Mouse (Mus musculus) stomach, embryonic 16.5 days (tissue): Measurements from ENCODE around the gene Cul4a. TPM values are rescaled to one million over a fixed set of nuclear protein-coding genes. Genes with fewer than 3 reads are reported as not detected.
A peak's percentile ranks its signal among the peaks of the same experiment; 100 is the strongest.
"Not testable (repeated sequence)": the region's sequence is repeated elsewhere in the genome, so short reads cannot be mapped to it uniquely, and the experiment has no call there.

Experiments used
- ATAC-seq: fragments of 200-750 bp; cut with Nextera tagmentation; 2 replicates; pipeline ENCODE4 v1.8.0; 2017; ENCODE audit warnings: moderate number of reproducible peaks, moderate TSS enrichment; ENCODE audit not compliant: insufficient read depth, low FRiP score
- H3K27ac ChIP-seq: fragments of 300-500 bp; sonication (generic); 2 replicates; pipeline ENCODE4 v1.5.1; 2014; ENCODE audit warnings: low read length
- H3K27me3 ChIP-seq: fragments of 300-500 bp; sonication (generic); 2 replicates; pipeline ENCODE4 v1.6.1; 2014; ENCODE audit warnings: low read length, control low read depth, mixed read lengths; ENCODE audit not compliant: control insufficient read depth, insufficient read depth
- H3K36me3 ChIP-seq: fragments of 300-500 bp; sonication (generic); 2 replicates; pipeline ENCODE4 v1.6.1; 2014; ENCODE audit warnings: low read length; ENCODE audit not compliant: control insufficient read depth, insufficient read depth
- H3K4me1 ChIP-seq: fragments of 300-500 bp; sonication (generic); 2 replicates; pipeline ENCODE4 v1.6.1; 2014; ENCODE audit warnings: low read length, control low read depth, mixed read lengths; ENCODE audit not compliant: control insufficient read depth, insufficient read depth
- H3K4me2 ChIP-seq: fragments of 300-500 bp; sonication (generic); 2 replicates; pipeline ENCODE4 v1.6.1; 2014; ENCODE audit warnings: low read depth, low read length, mixed read lengths
- H3K4me3 ChIP-seq: fragments of 300-500 bp; sonication (generic); replicated peaks from 2 replicates; pipeline ENCODE4 v1.5.1; 2014; ENCODE audit warnings: mild to moderate bottlenecking, low read length
- H3K9ac ChIP-seq: fragments of 300-500 bp; sonication (generic); 2 replicates; pipeline ENCODE4 v1.6.1; 2014; ENCODE audit warnings: low read length
- H3K9me3 ChIP-seq: fragments of 300-500 bp; sonication (generic); replicated peaks from 2 replicates; pipeline ENCODE4 v1.6.1; 2016; ENCODE audit warnings: low read length, control low read depth; ENCODE audit not compliant: control insufficient read depth
- WGBS: fragments of 180-500 bp; shearing (Covaris S2); extraction: QIAGEN DNeasy Blood & Tissue Kit; methylation state at CpG from one replicate; pipeline ENCODE4 v1.1.7; 2014; 5-methylcytosine and 5-hydroxymethylcytosine counted together
- polyA plus RNA-seq: library from polyadenylated mRNA; unstranded; fragments of >200 nt; fragmentation: Nextera tagmentation; extraction: Ambion mirVana; gene quantifications from 2 replicates; pipeline ENCODE4 v1.2.1, GENCODE M21; 2015

Cul4a gene
- 93.5 and 101 TPM in 2 replicates for polyA plus RNA-seq

DNA sequence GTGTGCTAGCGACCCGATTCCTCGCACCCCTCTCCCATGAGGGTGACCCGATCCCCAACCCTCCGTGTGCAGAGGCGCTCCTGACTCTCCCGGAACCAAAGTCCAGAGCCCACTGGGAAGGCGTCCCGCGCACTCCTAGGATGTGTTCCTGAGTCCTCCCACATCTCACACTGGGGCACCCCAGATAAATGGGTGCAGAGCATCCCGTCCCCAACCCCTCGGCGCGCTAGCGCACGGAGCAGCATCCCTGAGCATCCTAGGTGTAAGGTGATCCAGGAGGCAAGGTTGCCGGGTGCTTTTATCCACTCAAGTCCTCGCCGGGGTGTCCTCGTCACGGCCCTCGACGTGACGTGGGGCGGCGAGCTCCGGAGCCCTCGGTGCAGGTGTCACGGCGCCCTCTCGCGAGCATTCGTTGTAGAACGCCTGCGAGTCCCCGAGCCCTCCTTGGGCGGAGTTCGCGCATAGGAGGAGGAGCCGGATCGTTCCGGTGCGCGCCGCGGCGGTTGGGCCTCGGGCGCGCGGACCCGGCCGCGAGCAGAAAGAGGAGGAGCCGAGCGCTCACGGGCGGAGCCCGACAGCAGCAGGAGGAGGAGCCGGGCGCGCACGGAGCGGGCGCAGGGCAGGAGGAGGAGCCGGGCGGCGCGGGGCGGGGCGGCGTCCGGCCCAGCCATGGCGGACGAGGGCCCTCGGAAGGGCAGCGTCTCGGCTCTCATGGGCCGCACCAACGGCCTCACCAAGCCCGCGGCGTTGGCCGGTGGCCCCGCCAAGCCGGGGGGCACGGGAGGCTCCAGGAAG lies at the start of gene Cul4a, which contains the start of gene Pcid2:
Gene Cul4a, plus strand, starts transcription at position 535 of the 795 bp plus-strand sequence.
Gene Pcid2, minus strand, starts transcription at position 373 of the 795 bp plus-strand sequence.
- peak within 1 kb of the TSS; percentile 98 for H3K9ac ChIP-seq
- H3K9me3 ChIP-seq, result no peaks in the 10 kb centered on the region
- under 1% methylated on average over 87 of the region's 87 CpGs for WGBS
- peak within 1 kb of the TSS; percentile 98 for H3K27ac ChIP-seq
- ATAC-seq, result peak; percentile 96
- peak within 1 kb of the TSS; percentile 99 for H3K4me3 ChIP-seq
- peaks cover 19% of the 10 kb centered on the region for H3K4me1 ChIP-seq
- H3K27me3 ChIP-seq, result no peaks in the 10 kb centered on the region
- H3K36me3 ChIP-seq, result no peaks in the 10 kb centered on the region
- peak within 1 kb of the TSS; percentile 93 for H3K4me2 ChIP-seq

DNA sequence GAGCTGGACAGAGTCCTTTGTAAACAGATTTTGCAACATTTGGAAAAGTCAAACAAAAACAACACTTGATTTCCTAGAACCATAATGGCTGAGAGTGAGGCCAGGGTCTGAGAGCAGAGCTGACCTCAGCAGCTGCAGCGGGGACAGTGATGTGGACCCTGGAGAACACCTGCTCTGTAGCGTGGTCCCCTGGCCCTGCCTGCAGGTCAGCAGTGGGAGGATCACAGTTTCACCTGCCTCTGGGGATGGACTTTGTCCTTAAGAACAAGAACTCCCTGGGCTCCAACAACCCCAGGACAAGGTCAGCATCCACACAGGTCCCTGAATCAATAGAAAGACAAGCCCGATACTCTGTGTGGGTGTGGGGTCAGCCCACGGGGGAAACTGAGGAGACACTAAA lies 48.1 kb upstream of the Cul4a start:
- H3K36me3 ChIP-seq, result no peaks in the 10 kb centered on the region
- H3K4me2 ChIP-seq, result no peak overlapping the region
- H3K27ac ChIP-seq, result no peak overlapping the region
- 77% methylated on average over 4 of the region's 4 CpGs for WGBS
- no peaks in the 10 kb centered on the region for H3K4me1 ChIP-seq
- H3K9ac ChIP-seq, result no peak overlapping the region
- H3K4me3 ChIP-seq, result no peak overlapping the region
- no peaks in the 10 kb centered on the region for H3K27me3 ChIP-seq
- H3K9me3 ChIP-seq, result no peaks in the 10 kb centered on the region
- ATAC-seq, result peak; percentile 54; the same call in 1 of the 2 replicates

DNA sequence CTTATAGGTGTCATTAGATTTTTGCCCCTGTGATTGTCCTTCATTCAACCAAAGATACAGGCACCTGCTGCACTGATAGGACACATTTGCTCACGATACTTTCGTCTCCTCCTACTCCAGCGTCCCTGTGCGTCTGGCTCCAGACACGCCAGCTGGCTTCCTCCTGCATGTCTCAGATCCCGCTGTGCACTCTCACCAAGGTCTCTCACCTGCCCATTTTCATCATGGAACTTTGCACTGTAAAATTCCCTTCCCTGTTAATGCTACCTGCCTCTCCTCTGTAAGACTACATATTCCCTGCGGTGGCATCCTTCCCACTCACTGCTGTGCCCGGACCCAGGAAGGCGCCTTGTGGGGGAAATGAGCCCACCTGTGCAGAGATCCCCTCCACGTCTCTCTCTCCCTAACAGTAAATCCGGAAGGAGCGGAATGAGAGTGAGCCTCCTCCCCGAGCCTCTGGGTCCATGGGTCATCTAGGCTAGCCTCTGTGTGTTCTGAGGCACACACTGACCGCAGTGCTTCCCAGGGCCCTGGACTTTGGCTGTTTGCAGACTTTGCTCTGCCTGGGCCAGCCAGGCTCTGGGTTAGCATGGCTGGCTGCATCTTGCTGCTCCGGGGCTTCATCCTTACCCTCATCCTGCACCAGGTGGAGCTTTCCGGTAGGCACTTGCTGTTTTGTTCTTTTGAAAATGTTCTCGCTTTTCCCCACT lies 44.8 kb upstream of the Cul4a start, which contains the start of gene Proz:
Gene Proz, plus strand, starts transcription at position 474 of the 710 bp plus-strand sequence.
- peak; percentile 67; the same call in 1 of the 2 replicates for ATAC-seq
- H3K36me3 ChIP-seq, result no peaks in the 10 kb centered on the region
- H3K4me3 ChIP-seq, result no peak within 1 kb of the TSS
- no peak within 1 kb of the TSS for H3K4me2 ChIP-seq
- no peak within 1 kb of the TSS for H3K9ac ChIP-seq
- H3K9me3 ChIP-seq, result no peaks in the 10 kb centered on the region
- no peak within 1 kb of the TSS for H3K27ac ChIP-seq
- H3K4me1 ChIP-seq, result no peaks in the 10 kb centered on the region
- WGBS, result 61% methylated on average over 17 of the region's 17 CpGs
- H3K27me3 ChIP-seq, result no peaks in the 10 kb centered on the region

DNA sequence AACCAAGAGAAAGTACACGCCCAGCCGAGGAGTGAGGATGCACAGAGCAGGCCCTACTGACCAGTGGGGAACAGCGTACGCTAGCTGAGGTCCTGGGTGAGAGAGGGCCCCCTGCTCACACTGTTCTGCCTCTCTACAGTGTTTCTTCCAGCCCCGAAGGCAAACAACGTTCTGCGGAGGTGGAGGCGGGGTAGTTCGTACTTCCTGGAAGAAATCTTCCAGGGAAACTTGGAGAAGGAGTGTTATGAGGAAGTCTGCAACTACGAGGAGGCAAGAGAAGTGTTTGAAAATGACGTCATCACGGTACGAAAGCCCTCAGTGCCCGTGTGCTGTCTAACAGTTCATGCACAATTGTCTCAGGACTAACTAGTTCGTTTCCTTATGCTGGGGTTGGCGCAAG lies 42.3 kb upstream of the Cul4a start:
- no peaks in the 10 kb centered on the region for H3K36me3 ChIP-seq
- no peak overlapping the region for H3K4me2 ChIP-seq
- H3K9ac ChIP-seq, result no peak overlapping the region
- WGBS, result 61% methylated on average over 16 of the region's 16 CpGs
- no peaks in the 10 kb centered on the region for H3K27me3 ChIP-seq
- peak; percentile 54; the same call in 1 of the 2 replicates for ATAC-seq
- H3K4me1 ChIP-seq, result no peaks in the 10 kb centered on the region
- no peaks in the 10 kb centered on the region for H3K9me3 ChIP-seq
- no peak overlapping the region for H3K27ac ChIP-seq
- H3K4me3 ChIP-seq, result no peak overlapping the region

DNA sequence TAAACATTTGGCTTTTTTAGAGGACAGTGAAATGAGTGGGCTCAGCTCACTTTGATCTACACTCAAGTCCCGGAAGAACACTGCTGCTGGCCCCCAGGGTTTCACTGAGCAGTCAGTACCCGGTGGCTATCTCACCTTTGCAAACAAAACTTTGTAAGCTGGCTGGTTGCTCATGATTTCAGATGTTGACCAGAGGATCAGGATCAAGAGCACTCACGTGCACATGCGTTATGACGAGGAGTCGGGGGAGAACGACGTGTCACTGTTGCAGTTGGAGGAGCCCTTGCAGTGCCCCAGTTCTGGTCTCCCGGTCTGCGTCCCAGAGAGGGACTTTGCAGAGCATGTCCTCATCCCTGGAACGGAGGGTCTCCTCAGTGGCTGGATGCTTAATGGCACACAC lies 32.2 kb upstream of the Cul4a start:
- Histone ChIP-seq H3K4me1 (no peaks in the 10 kb centered on the region), H3K9me3 (no peaks in the 10 kb centered on the region), H3K36me3 (peaks cover under 1% of the 10 kb centered on the region; the same call in 1 of the 2 replicates), H3K9ac (no peak overlapping the region), H3K27ac (no peak overlapping the region), H3K27me3 (no peaks in the 10 kb centered on the region), H3K4me3 (no peak overlapping the region), H3K4me2 (no peak overlapping the region)
- 77% methylated on average over 11 of the region's 11 CpGs for WGBS
- no peak; the same call in 1 of the 2 replicates for ATAC-seq

DNA sequence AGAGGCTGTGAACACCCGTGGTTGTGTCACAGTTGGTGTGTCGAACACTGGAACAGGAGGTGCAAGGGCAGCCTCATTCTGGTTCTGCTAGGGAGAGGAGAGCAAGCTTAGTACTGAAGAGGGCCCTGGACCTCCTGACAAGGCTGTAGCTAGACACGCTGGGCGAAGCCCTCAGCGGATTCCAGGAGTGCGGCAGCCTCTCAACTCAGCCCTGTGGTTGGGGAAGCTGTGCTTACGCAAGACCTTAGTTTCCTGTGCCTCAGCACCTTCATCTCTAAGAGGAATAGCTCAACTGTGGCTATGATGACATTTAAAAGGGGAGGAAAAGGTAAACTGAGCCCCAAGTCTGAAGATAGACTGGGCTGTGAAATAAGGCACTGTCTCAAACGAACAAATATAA lies 30.4 kb upstream of the Cul4a start:
- no peak overlapping the region for H3K27ac ChIP-seq
- H3K4me1 ChIP-seq, result no peaks in the 10 kb centered on the region
- no peak overlapping the region for H3K9ac ChIP-seq
- H3K27me3 ChIP-seq, result no peaks in the 10 kb centered on the region
- no peaks in the 10 kb centered on the region for H3K9me3 ChIP-seq
- peaks cover 12% of the 10 kb centered on the region for H3K36me3 ChIP-seq
- no peak overlapping the region for H3K4me2 ChIP-seq
- no peak for ATAC-seq
- H3K4me3 ChIP-seq, result no peak overlapping the region
- WGBS, result 85% methylated on average over 8 of the region's 8 CpGs

DNA sequence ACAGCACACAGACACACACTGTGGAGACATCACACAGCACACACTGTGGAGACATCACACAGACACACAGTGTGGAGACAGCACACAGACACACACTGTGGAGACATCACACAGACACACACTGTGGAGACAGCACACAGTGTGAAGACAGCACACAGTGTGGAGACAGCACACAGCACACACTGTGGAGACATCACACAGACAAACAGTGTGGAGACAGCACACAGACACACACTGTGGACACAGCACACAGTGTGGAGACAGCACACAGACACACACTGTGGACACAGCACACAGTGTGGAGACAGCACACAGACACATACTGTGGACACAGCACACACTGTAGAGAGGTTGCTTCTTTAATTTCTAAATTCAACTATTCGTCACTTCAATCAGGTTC lies 29.8 kb upstream of the Cul4a start:
- not testable (repeated sequence) for ATAC-seq, H3K4me3 ChIP-seq, H3K4me1 ChIP-seq, H3K27me3 ChIP-seq, H3K27ac ChIP-seq, H3K4me2 ChIP-seq, H3K9ac ChIP-seq, H3K9me3 ChIP-seq
- H3K36me3 ChIP-seq, result peaks cover 17% of the 10 kb centered on the region
- 97% methylated on average over 1 of the region's 1 CpGs for WGBS

DNA sequence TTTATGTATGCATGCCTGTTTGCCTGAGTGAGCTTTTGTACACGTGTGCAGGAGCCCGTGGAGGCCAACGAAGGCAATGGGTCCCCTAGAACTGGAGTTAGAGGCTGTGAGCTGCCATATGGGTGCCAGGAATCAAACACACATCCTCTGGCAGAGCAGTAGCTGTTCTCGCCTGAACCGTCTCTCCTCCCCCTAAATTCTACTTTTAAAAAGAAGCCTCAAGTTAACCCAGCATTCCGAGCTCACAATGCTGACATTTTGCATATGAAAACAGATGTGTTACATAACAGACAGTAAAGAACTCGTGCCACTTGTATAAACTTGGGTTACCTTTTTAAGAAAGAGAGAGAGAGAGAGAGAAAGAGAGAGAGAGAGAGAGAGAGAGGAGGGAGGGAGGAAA lies 27.9 kb upstream of the Cul4a start:
- no peak overlapping the region for H3K4me2 ChIP-seq
- H3K9me3 ChIP-seq, result no peaks in the 10 kb centered on the region
- no peaks in the 10 kb centered on the region for H3K4me1 ChIP-seq
- no peak overlapping the region for H3K27ac ChIP-seq
- ATAC-seq, result no peak
- no peaks in the 10 kb centered on the region for H3K27me3 ChIP-seq
- no peak overlapping the region for H3K9ac ChIP-seq
- WGBS, result 87% methylated on average over 7 of the region's 7 CpGs
- peaks cover 24% of the 10 kb centered on the region for H3K36me3 ChIP-seq
- H3K4me3 ChIP-seq, result no peak overlapping the region

DNA sequence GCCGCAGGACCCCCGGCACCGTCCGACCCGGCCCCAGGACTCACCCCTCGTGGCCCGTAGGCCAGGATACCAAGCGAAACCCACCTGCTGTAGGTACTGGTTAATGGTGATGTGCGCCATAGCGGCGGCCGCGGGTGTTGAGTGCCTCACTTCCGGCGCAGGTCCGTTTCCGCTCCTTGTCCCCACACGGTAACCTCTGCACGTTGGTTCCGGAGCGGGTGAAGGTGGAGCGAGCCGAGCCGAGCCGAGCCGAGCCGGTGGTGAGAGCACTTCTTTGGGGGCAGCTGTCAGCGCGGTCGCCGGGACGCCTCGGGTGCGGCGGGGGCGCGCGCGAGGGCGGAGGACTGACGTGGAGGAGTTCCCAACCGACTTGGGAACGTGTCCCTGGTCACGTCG lies 732 bp upstream of the Cul4a start:
- under 1% methylated on average over 45 of the region's 45 CpGs for WGBS
- peak overlapping the region; percentile 97 for H3K9ac ChIP-seq
- H3K9me3 ChIP-seq, result no peaks in the 10 kb centered on the region
- ATAC-seq, result peak; percentile 79
- peak overlapping the region; percentile 98 for H3K27ac ChIP-seq
- H3K27me3 ChIP-seq, result no peaks in the 10 kb centered on the region
- 0 out of 2 replicates have a peak, but pooled peaks cover 2% of the 10 kb centered on the region for H3K36me3 ChIP-seq
- peak overlapping the region; percentile 99 for H3K4me3 ChIP-seq
- H3K4me2 ChIP-seq, result peak overlapping the region; percentile 93
- peaks cover 19% of the 10 kb centered on the region for H3K4me1 ChIP-seq
